Mouse (Mus musculus) cerebellum, adult 2 months (tissue): Measurements from ENCODE around the gene Amn1. TPM values are rescaled to one million over a fixed set of nuclear protein-coding genes. Genes with fewer than 3 reads are reported as not detected.
A peak's percentile ranks its signal among the peaks of the same experiment; 100 is the strongest.
"Not testable (repeated sequence)": the region's sequence is repeated elsewhere in the genome, so short reads cannot be mapped to it uniquely, and the experiment has no call there.

Experiments used
- DNase-seq, 2 experiments: peaks; one replicate each; pipeline ENCODE4 v3.0.0; 2021
- H3K27ac ChIP-seq: fragments of 200-500 bp; 2 replicates; pipeline ENCODE4 v1.5.1; 2012; ENCODE audit warnings: low read length, control low read depth, inconsistent platforms; ENCODE audit not compliant: insufficient read depth
- H3K27me3 ChIP-seq: fragments of 200-500 bp; 2 replicates; pipeline ENCODE4 v1.6.1; 2012; ENCODE audit warnings: inconsistent platforms, mild to moderate bottlenecking, low read length, moderate library complexity; ENCODE audit not compliant: control insufficient read depth, insufficient read depth
- H3K4me1 ChIP-seq: fragments of 200-500 bp; 2 replicates; pipeline ENCODE4 v1.6.1; 2011; ENCODE audit warnings: low read length; ENCODE audit not compliant: control insufficient read depth, insufficient read depth
- H3K4me3 ChIP-seq: fragments of 200-500 bp; replicated peaks from 2 replicates; pipeline ENCODE3; 2011; ENCODE audit warnings: mild to moderate bottlenecking, low read depth, low read length, control low read depth; ENCODE audit not compliant: insufficient read depth
- CTCF ChIP-seq: fragments of 200-500 bp; IDR thresholded peaks from 2 replicates; pipeline ENCODE4 v1.5.1; 2011; ENCODE audit warnings: low read depth, mild to moderate bottlenecking, control low read depth, low read length, moderate library complexity, borderline replicate concordance; ENCODE audit not compliant: insufficient read depth
- POLR2A ChIP-seq: fragments of 200-500 bp; IDR thresholded peaks from 2 replicates; pipeline ENCODE4 v1.6.1; 2011; ENCODE audit warnings: low read length, control low read depth, borderline replicate concordance; ENCODE audit not compliant: insufficient read depth
- WGBS: fragments of 180-500 bp; shearing (Covaris S2); methylation state at CpG from one replicate; pipeline ENCODE4 v1.1.7; 2018; 5-methylcytosine and 5-hydroxymethylcytosine counted together
- polyA plus RNA-seq: library from polyadenylated mRNA; depleted of rRNA; stranded (reverse); fragments of >200 nt; gene quantifications from 2 replicates; pipeline ENCODE4 v1.2.3, GENCODE M21; 2012

Amn1 gene
- polyA plus RNA-seq, 1 experiment = 19.0 TPM

DNA sequence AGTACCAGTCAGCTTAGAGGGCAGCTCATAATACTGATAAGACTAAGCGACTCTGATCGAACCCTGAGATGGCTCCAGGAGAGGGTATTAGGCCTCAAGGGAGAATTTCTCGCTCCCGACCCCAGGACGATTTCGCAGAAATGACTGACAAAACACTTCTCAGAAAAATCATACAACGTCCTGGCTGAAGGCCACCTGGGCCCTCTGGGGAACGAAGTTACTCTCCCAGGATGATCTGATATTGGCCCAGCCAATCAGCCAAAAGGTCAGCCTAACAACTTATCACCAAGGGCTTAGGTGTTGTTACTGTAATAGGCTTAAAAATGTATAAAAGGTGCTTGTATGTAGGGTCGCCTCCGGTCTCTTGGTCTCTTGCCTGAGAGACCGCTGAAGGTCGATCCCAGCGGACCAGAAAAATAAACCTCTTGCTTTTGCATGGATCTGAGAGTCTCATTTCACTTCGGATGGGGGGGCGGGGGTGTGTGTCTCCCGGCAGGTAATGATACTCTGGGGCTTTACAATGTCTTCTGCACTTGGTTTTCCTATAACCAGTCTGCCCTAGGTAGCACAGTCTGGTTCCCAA lies 919 bp upstream of the Amn1 start:
- no peaks in the 10 kb centered on the region for H3K27me3 ChIP-seq
- no peak overlapping the region for H3K27ac ChIP-seq
- no peaks in the 10 kb centered on the region; the same call in 1 of the 2 replicates for H3K4me1 ChIP-seq
- WGBS = 93% methylated on average over 16 of the region's 16 CpGs
- DNase-seq = peak; percentile 10 to 24
- TF ChIP-seq CTCF (no peak), POLR2A (no peak)
- no peak overlapping the region for H3K4me3 ChIP-seq

DNA sequence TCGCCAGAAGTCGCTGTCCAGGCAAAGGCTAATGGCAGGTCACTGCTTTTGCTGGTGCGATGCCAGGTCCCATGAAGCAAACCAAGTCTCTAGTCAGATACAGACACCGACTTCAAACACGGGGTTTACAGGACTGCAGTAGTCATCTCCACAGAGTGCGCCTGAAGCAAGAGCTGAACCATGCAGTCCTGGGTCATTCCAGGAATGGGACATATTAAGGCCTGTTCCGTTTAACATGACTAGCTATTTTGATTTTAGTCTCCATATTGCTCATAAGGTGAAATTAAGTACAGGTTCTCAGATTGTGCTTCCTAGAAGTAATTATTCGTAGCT lies 379 bp upstream of the Amn1 start:
- 0 out of 2 replicates have a peak overlapping the region, but pooled peaks have one; percentile 16 for H3K27ac ChIP-seq

DNA sequence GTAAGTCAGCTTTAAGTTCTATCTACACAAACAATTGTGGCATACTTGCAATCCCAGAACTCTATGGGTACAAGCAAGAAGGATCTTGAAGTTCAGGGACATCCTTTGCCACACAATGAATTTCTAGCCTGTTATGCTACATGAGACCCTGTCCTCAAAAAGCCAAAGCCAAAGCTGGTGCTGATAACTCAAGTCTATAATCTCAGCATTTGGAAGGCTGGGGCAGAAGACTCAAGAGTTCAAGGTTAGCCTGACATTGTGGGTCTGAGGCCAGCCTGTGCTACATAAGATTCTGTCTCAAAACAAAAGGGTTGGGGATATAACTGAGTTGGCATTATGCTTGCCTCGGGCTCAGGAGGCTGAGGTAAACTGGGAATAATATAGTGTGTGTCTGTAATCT lies 1.1 kb downstream of the Amn1 start:
- H3K4me1 ChIP-seq = no peaks in the 10 kb centered on the region; the same call in 1 of the 2 replicates
- H3K4me3 ChIP-seq = no peak overlapping the region
- WGBS = 74% methylated on average over 1 of the region's 1 CpGs
- no peaks in the 10 kb centered on the region for H3K27me3 ChIP-seq
- TF ChIP-seq CTCF (no peak), POLR2A (no peak)
- no peak overlapping the region for H3K27ac ChIP-seq
- no peak for DNase-seq

More for the DNA sequence above, 379 bp upstream of the Amn1 start:
- no peaks in the 10 kb centered on the region; the same call in 1 of the 2 replicates for H3K4me1 ChIP-seq
- H3K27me3 ChIP-seq = no peaks in the 10 kb centered on the region
- TF ChIP-seq CTCF = no peak
- TF ChIP-seq POLR2A = no peak
- whole genome bisulfite sequencing = 27% methylated on average over 8 of the region's 8 CpGs
- DNase-seq = no peak
- peak overlapping the region; percentile 73 for H3K4me3 ChIP-seq

DNA sequence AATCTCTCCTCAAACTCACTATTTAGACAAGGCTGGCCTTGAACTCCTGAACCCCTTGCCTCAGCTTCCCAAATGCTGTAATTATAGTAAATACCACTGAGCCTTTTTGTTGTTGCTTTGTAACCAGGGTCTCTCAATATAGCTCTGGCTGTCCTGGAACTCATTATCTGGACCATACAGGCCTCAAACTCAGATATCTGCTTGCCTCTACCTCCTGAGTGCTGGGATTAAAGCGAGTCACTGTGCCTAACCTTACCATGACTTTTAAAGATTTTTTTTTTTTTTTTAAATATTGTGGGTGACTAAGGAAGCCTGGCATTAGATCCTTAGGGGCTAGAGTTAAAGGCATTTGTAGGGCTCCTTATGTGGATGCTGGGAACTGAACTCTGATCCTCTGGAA lies 4.5 kb downstream of the Amn1 start:
- H3K4me1 ChIP-seq = no peaks in the 10 kb centered on the region; the same call in 1 of the 2 replicates
- H3K27me3 ChIP-seq = no peaks in the 10 kb centered on the region
- no peak overlapping the region for H3K27ac ChIP-seq
- no peak for TF ChIP-seq POLR2A
- TF ChIP-seq CTCF = no peak
- WGBS = 98% methylated on average over 1 of the region's 1 CpGs
- no peak overlapping the region for H3K4me3 ChIP-seq
- DNase-seq = no peak

DNA sequence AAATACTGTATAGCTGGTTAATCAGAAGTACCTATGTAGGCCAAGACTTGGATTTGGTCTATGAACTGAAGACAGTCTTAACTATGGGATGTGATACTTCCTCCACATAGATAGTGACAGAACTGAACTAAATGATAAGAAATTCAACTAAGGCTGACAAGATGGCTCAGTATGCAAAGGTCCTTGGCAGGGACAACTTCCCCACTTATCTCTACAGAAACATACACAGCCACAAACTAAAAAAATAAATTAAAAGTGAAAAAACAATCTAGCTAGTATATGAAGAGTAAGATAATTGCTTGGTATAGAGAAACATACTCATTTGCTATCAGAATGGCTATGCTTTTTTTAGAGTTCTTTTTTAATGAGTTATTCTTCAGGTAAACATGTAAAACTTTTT lies 9.4 kb downstream of the Amn1 start:
- H3K4me1 ChIP-seq = no peaks in the 10 kb centered on the region; the same call in 1 of the 2 replicates
- no peak for DNase-seq
- no peak overlapping the region for H3K4me3 ChIP-seq
- no peak for TF ChIP-seq CTCF
- TF ChIP-seq POLR2A = no peak
- no peak overlapping the region for H3K27ac ChIP-seq
- H3K27me3 ChIP-seq = no peaks in the 10 kb centered on the region

DNA sequence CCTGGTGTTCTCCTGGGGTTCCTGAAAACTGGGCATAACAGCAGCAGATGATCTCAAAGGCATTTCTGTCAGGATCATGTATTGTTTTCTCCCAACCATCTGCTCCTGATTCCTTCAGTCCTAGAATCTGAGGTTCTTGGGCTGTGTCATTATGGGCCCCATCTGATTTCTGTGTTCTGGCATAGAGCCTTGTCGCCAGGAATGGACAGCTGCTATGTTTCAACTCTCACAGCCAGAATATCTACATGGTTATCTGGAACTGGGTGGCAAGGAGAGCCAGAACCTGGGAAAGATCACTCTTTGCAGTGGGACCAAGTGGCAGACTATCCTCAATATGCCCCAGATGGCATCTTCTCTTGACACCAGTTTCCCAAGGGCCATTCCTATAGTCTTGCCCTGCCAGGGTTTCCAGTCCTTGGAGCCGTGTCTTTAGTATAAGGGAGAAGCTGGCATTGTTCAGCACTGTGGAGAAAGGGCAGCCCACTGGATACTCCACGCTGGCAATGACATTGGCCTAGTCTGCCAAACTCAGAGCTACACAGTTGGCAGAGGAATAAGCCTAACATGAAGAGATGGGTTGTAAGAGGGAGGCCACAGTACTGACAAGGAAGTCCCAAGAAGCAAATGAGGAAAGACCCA lies 13.5 kb downstream of the Amn1 start:
- 14% methylated on average over 3 of the region's 3 CpGs for WGBS
- peak overlapping the region; percentile 54 for H3K27ac ChIP-seq
- DNase-seq = peak; percentile 45 to 67
- no peak overlapping the region for H3K4me3 ChIP-seq
- TF ChIP-seq POLR2A (no peak), CTCF (no peak)
- peaks cover 2% of the 10 kb centered on the region; the same call in 1 of the 2 replicates for H3K4me1 ChIP-seq
- no peaks in the 10 kb centered on the region for H3K27me3 ChIP-seq

DNA sequence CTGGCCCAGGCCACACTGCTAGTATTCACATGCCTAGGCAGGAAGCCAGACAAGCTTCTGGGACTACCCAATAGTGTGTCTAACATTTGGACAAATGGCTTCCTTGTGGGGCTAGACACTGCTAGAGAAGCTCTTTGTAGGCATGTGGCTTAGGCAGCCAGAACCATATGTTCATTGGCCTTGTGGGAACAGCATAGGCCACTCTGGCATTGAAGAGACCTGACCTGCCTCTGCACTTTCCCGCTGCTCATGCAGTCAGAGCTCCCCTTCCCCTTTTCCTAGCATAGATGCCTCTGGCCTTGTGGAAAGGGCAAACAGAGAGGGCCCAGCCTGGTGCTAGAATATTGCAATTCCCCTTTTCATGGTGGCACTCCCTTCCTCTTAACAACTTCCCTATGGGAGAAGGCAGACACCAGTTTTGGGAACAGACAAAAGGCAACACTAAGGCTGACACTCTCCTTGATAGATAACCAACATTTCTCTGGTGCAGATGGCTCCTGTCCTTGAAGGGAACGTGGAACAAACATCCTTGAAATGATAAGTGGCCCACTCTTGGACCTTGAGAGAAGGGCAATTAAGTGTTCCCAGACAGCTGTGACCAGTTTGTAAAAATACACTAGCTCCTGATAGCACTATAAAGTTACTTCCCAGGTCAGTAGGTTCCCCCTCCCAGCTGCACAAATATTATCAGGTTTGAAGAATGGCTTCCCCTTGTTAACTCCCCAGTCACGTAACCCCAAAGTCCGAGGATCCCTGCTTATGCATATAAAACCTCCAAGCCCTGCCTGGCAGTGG lies 14.5 kb downstream of the Amn1 start:
- Histone ChIP-seq H3K4me1 (peaks cover 2% of the 10 kb centered on the region; the same call in 1 of the 2 replicates), H3K27ac (0 out of 2 replicates have a peak overlapping the region, but pooled peaks have one; percentile 54), H3K4me3 (no peak overlapping the region), H3K27me3 (no peaks in the 10 kb centered on the region)
- WGBS = 85% methylated on average over 4 of the region's 4 CpGs
- TF ChIP-seq POLR2A (no peak), CTCF (no peak)
- peak in 1 of 2 experiments; percentile 27 for DNase-seq

DNA sequence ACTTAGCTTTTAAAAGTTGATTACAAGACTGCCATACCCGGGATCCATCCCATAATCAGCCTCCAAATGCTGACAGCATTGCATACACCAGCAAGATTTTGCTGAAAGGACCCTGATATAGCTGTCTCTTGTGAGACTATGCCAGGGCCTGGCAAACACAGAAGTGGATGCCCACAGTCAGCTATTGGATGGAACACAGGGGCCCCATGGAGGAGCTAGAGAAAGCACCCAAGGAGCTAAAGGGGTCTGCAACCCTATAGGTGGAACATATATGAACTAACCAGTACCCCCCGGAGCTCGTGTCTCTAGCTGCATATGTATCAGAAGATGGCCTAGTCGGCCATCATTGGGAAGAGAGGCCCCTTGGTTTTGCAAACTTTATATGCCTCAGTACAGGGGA lies 18.5 kb downstream of the Amn1 start:
- H3K27me3 ChIP-seq, DNase-seq, H3K4me1 ChIP-seq, H3K4me3 ChIP-seq, H3K27ac ChIP-seq: not testable (repeated sequence)
- whole genome bisulfite sequencing = 98% methylated on average over 4 of the region's 4 CpGs
